Mouse (Mus musculus): ENCODE measurements at regions not wholly inside any gene's neighbourhood (a gene's known extent, or its start where the extent isn't known, plus 50 kb on each side); places are given as distances from the start of the nearest gene placed in this dataset.

DNA sequence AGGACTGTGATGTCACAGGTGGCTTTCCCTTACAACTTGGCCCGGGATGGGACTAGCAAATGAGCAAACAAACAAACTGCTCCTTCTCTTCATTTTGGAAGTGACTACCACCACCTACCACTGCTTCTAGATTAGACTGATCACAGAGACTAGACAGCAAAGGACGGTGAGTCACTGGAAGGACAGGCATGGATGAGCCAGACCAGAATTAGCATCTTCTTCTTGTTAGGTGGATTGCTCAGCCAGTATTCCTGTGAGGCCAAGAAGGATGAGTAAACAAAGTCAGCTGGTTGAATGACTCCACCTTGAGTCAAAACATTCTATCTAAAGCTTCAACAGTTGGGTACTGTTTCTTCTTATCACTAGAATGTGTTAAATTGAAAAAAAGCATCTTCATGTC is 385.1 kb upstream of the Mon1b start:
- no peak for DNase-seq

DNA sequence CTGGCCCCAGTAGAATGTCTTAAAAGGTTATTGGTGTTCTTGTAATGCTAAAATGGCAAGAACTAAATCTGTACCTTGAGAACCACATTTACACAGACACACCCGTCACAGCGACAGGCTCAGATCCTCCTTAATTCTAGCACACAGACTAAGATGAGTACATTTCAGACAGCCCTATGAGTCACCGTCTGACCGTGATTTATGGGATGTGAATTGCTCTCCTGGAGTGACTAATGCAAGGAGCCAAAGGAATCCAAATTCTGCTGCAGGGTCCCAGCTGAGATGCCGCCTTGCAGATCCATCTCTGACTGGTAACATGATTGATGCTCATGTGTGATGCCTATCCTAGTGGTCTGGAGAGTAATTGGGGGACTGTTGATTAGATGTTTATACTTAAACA is 381.3 kb upstream of the Mon1b start:
- peak; percentile 6 for DNase-seq

DNA sequence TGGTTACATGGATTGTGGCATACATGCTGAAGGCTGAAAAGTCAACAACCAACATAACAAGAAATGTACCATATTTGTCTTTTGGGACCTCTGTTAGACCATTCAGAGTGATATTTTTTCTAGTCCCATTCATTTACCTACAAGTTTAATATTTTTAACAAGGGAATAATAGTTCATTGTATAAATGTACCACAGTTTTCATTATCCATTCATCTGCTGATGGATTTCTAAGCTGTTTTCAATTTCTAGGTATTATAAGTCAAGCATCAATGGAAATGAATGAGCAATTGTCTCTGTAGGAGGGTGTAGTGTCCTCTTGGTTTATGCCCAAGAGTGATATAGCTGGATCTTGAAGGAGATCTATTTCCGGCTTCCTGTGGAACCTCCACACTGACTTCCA is 375.9 kb upstream of the Mon1b start:
- DNase-seq, result no peak

- DNase-seq, result no peak
These were observed 372.1 kb upstream of the Mon1b start for GRCm38 (mm10) chr8:113263296-113263695.

- no peak for DNase-seq
These were observed 364.1 kb upstream of the Mon1b start for GRCm38 (mm10) chr8:113271262-113271661.

DNA sequence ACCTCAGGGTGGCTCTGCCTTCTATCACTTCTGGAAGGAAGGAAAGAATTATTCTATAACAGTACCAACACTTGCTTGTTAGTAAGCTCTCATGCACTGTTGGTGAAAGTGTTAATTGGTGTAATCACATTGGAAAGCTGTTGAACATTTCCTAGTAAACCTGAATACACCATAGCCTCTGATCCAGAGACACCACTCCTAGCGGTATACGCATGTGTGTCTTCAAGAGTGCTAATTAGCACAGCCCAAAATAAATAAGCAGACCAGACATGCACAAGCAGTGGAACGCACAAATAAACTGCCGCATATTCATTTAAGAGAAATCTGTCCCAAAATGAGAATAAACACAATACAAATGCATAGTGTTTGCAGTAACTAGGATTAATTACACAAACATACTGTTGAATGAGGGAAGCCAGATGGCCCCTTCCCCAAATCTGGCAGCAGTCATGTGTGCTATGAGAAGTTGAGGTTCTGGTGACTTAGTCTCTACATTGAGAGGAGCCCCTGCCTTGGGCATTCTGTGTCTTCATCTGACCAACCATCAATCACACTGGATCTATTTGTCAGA is 335.0 kb upstream of the Mon1b start:
- DNase-seq, result no peak

DNA sequence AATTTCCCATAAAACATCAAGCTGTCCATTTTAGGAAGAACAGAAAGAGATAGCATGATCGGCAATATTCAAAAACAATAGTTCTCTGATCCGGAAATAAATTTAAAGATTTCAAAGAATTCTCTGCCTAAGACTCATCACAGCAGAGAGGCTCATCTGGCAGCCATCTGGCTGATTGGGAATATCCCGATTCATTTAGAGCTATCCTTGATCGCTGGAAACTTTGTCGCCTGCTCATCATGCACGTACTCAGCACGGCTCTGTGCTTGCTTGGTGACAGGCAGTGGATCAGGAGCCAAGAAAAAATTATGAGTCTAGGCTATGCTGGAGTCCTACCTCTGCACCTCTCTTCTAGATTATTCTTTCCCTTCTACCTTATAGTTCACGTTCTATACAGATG is 332.0 kb upstream of the Mon1b start:
- no peak for DNase-seq

GRCm38 (mm10) chr8:113317169-113317568 is 318.2 kb upstream of the Mon1b start:
- DNase-seq, result no peak

- no peak for DNase-seq
These were observed 303.8 kb upstream of the Mon1b start for GRCm38 (mm10) chr8:113331576-113331975.

DNA sequence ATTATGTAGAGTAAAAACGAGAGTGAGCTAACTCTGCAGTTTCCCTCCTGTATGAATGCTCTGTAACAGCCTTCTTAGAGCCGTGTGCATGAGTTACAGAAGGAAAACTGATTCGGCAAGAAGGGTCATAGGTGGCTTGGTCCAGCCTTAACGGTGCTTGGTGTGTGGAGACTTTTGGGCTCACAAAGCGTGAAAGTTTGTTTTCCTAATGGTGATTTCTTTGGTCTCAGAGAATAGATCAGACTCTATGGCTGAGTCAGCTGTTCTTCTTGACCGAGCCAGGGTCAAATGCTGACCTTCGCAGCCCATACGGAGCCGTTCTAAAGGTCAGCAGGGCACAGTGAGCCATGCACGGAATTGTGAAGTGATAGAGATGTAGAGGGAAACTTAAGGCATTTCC is 294.1 kb upstream of the Mon1b start:
- no peak for DNase-seq

DNA sequence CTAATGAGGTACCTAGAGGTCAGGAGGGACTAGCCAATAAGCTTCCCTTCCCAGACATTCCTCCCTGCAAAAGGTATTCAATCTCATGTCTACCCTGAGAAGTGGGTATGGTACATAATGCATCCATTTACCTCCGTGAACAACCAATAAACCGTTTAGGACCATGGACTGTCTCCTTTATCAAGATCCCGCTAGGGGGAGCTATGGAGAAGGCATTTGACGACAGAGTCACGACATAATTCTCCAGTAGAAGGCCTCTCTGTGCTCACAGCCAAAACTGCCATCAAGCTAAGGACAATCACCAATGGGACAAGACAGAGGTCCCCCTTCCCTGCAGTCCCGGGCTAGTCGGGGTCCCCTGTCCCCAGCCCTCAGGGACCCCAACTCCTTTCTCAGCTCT is 273.5 kb upstream of the Mon1b start:
- no peak for DNase-seq

DNA sequence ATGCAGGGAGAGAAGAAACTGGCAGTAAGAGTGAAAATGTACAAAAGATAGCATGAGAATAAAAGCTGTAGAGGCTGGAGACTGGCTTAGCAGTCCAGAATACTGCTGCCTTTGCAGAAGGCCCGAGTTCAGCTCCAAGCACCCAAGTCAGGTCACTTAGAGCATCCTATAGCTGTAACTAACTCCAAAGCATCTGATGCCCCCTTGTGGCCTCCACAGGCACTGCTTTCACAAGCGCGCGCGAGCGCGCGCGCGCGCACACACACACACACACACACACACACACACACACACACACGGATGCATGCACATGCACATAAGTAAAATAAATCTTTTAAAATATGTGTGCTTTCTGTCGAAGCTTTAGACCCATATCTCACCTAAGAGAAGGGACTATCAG is 271.2 kb upstream of the Mon1b start:
- DNase-seq, result no peak

DNA sequence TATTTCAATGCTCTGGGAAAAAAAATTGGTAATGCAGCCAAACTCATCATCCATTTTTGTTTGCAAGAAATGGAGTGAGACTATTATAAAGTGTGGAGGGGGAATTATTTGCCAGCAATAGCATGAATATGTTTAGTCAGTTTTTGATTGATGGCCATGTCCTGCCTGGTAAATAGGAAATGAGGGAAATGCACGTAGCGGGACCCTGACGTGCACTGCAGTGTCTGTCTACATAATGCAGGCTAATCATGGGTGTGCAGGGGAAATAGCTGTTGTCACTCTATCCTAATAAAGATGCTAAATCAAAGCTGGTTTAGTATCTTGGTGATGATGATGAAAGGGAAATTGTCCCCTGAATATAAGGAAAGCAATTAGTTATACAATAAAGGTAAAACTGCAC is 251.9 kb upstream of the Mon1b start:
- DNase-seq, result no peak

- DNase-seq, result no peak
These were observed 251.4 kb upstream of the Mon1b start for GRCm38 (mm10) chr8:113383974-113384373.

DNA sequence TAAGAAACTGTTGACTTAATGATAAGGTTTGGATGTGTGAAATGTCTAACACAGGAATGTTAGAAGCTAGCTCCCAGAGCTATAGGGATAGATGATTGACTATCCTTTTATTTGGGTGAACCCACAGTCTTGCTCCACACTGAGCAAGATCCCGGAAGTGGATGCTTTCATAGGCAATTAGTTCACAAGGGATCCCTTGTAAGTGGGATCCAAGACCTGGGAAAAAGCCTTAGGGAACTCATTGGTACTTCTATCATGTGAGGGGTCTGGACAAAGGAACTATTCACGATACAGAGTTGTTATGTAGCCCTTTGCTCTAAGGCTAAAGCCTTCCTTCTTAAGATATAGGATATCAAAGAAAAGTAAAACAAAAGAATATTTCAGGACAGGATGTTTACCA is 245.9 kb upstream of the Mon1b start:
- no peak for DNase-seq

DNA sequence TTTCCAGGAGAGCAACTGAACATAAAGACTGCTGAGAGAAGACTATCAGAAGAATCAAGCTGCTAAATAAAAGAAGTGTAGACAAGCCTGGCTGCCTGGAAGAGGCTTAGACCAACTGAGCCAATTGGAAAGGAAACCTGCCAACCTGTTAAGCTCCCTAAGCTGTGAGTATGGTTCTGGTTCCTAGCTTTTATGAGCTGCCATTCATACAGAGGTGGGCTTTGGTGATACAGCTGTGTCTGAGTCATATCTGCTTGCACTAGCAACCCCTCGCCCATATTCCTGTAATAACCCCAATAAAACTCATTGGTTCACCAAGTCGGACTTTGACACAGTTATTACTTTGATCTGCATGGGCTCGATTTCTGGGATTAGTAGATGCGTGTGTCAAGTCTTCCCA is 245.3 kb upstream of the Mon1b start:
- DNase-seq, result no peak

- DNase-seq, result no peak
These were observed 241.1 kb upstream of the Mon1b start for GRCm38 (mm10) chr8:113394319-113394718.

DNA sequence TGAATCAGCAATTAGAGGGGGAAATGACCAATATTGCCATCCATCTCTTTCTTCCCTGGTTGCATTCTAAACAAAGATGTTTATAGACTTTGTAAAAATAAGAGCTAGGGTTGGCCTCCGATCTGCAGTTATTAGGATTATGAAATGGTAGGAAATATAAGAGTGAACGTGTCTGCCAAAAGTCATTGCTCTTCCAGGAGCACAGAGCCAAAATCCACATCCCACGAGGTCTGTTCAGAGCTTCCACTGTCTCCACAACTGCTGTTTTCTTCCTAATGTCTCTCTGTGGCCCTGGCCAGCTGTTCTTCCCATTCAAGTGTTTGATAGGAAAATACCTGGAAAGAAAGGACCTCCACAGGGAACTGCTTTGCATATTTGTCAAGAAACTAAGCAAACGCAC is 230.2 kb upstream of the Mon1b start:
- DNase-seq, result no peak

DNA sequence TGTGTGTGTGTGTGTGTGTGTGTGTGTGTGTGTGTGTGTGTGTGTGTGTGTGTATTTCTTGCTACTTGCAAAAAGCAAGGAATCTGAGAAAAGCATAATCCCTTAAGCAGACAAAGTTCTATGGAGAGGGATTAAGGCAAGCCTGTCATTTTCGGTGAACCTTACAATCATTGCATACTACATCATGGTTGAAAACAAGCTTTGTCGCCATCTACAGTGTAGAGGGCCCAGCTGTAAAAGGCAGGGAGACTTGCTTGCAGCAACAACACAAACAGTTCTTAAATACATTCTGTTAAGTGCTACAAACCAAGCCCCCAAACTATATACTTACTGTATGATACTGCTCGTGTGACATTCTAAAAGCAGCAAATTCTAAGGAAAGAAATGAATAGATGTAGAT is 216.0 kb upstream of the Mon1b start:
- DNase-seq, result no peak

DNA sequence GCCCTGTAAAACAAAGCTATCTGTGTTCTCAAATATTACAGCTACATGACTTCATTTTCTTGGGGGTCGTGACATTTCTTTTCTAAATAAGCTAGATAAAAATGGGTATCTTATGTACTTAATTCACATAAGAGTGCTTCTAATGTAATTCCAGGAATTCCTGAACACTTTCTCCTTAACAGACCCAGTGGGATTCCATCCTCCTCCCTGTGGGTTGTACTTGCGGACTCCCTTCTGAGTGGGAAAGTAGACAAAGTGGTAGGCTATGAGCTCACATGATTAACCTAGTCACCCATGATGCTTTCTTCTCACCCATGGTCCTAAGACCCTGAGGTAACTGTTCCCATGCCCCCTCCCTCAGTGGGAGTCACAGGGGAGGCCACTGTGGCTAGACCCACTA is 212.7 kb upstream of the Mon1b start:
- DNase-seq, result no peak

DNA sequence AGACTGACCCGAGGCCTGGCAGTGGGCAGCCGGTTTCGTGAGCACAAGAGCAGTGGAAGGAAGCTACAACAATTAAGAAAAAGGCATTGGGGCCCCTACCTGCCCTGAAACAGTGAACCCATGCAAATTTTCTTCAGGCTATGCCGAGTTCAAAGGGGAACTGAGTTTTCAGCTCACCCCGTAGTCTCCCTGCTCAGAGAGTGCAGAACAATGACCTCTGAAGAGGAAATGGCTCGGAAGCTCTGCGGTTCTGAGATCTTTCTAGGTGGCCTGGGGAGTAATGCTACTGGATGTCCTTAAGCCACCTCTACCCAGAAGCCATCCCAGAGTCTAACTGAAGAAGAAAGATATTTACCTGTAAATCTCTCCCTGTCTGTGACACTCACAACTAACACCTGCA is 196.3 kb upstream of the Mon1b start:
- DNase-seq, result no peak

- no peak for DNase-seq
These were observed 181.4 kb upstream of the Mon1b start for GRCm38 (mm10) chr8:113454022-113454421.

DNA sequence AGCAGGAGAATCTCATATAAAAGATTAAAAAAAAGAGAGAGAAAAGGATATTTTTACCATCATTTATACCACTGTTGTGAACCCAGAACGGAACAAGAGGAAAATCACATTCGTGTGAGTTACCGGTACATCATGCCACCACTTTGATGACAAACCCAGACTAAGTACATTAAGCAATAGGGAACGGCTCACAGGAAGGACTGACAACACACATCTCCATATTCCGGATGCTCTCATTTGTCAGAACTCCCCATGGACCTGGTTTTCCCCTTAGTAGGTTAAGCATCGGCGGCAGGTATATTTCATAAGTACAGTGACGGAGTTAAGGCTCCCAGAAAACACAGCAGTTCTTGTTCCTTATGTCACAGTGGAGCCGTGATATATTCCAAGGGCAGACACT is 170.8 kb upstream of the Mon1b start:
- no peak for DNase-seq

GRCm38 (mm10) chr8:113465156-113465555 is 170.2 kb upstream of the Mon1b start:
- DNase-seq, result peak; percentile 4

DNA sequence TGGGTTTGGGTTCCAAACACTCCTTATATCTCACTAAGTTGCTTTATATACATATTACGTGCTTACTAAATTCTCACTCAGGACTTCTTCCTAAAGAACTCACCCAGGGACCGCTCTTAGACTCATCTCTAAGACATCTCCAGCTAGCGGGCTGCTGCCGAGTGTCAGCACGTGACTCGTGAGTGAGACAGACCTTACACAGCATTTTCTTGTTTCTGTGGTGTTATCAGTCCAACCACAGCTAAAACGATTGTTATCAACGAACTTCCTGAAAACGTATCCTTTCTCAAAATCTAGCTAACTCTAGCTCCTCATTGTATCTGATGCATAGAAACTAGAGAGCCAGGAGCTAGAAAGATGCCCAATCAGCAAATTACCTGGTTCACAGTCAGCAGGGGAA is 168.7 kb upstream of the Mon1b start:
- DNase-seq, result no peak

All from right cerebral cortex, postnatal 25 days (tissue).